Mouse (Mus musculus) limb, embryonic 10.5 days (tissue): ENCODE results near the gene Zfp94. TPM values are rescaled to one million over a fixed set of nuclear protein-coding genes. Genes with fewer than 3 reads are reported as not detected.

ENCODE experiments used
- DNase-seq: peaks from one replicate; pipeline ENCODE4 v3.0.0-alpha.2; 2017; ENCODE audit warnings: low spot score
- H3K27ac ChIP-seq: fragments of 300-500 bp; sonication (generic); 2 replicates; pipeline ENCODE4 v1.5.1; 2016; ENCODE audit warnings: mild to moderate bottlenecking
- H3K27me3 ChIP-seq: fragments of 300-500 bp; sonication (generic); 2 replicates; pipeline ENCODE4 v1.6.1; 2016; ENCODE audit warnings: low read depth, mild to moderate bottlenecking; ENCODE audit not compliant: poor library complexity, severe bottlenecking
- H3K36me3 ChIP-seq: fragments of 300-500 bp; sonication (generic); 2 replicates; pipeline ENCODE4 v1.6.1; 2016; ENCODE audit warnings: mild to moderate bottlenecking, moderate library complexity
- H3K4me1 ChIP-seq: fragments of 300-500 bp; sonication (generic); 2 replicates; pipeline ENCODE4 v1.6.1; 2016
- H3K4me3 ChIP-seq: fragments of 300-500 bp; sonication (generic); 2 replicates; pipeline ENCODE4 v1.5.1; 2016; ENCODE audit warnings: mild to moderate bottlenecking, moderate library complexity
- H3K9me3 ChIP-seq: fragments of 300-500 bp; sonication (generic); replicated peaks from 2 replicates; pipeline ENCODE4 v1.6.1; 2016; ENCODE audit warnings: mild to moderate bottlenecking
- WGBS: fragments of 180-500 bp; shearing (Covaris S2); methylation state at CpG from one replicate; pipeline ENCODE4 v1.1.7; 2016; 5-methylcytosine and 5-hydroxymethylcytosine counted together
- polyA plus RNA-seq: library from polyadenylated mRNA; unstranded; fragments of >200 nt; fragmentation: Nextera tagmentation; extraction: Ambion mirVana; gene quantifications from 2 replicates; pipeline ENCODE4 v1.2.1, GENCODE M21; 2016

The Zfp94 gene
- polyA plus RNA-seq, 1 experiment from 2014 or later: 15.9 TPM

- Histone ChIP-seq H3K27ac (peak overlapping the region; percentile 96), H3K36me3 (peaks cover 60% of the 10 kb centered on the region), H3K27me3 (no peaks in the 10 kb centered on the region), H3K4me1 (peaks cover 19% of the 10 kb centered on the region), H3K9me3 (no peaks in the 10 kb centered on the region), H3K4me3 (peak overlapping the region; percentile 78)
- peak; percentile 46 for DNase-seq
- WGBS: under 1% methylated on average over 18 of the region's 18 CpGs
Measured at GRCm38 (mm10) chr7:24299823-24300481, 16.5 kb downstream of the Zfp94 start.

- H3K9me3 ChIP-seq: no peaks in the 10 kb centered on the region
- H3K4me3 ChIP-seq: peak overlapping the region; percentile 78
- H3K4me1 ChIP-seq: peaks cover 19% of the 10 kb centered on the region
- peaks cover 64% of the 10 kb centered on the region for H3K36me3 ChIP-seq
- H3K27me3 ChIP-seq: no peaks in the 10 kb centered on the region
- peak; percentile 84 for DNase-seq
- under 1% methylated on average over 47 of the region's 47 CpGs for WGBS
- peak overlapping the region; percentile 96 for H3K27ac ChIP-seq
Measured at GRCm38 (mm10) chr7:24298973-24299708, 17.3 kb downstream of the Zfp94 start.

DNA sequence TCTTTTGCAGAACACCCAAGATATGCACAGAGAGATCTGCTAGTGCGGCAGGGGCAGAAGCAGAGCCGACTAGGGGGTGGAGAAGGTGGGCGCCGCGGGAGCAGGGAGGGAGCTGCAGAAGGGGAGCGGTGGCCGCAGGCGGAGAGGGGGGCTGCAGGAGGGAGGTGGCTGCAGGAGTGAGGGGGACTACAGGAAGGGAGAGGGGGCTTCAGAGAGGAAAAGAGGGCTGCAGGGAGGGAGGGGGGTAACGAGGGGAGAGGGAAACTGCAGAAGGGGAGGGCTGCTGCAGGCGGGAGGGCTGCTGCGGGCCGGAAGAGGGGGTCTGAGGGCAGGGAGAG is 17.9 kb downstream of the Zfp94 start:
- Histone ChIP-seq H3K4me1 (peaks cover 19% of the 10 kb centered on the region), H3K9me3 (no peaks in the 10 kb centered on the region), H3K4me3 (peak overlapping the region; percentile 78), H3K36me3 (peaks cover 65% of the 10 kb centered on the region), H3K27ac (peak overlapping the region; percentile 96), H3K27me3 (no peaks in the 10 kb centered on the region)
- 0% methylated on average over 12 of the region's 12 CpGs for WGBS
- no peak for DNase-seq

GRCm38 (mm10) chr7:24297361-24298095 is 18.9 kb downstream of the Zfp94 start:
- no peak for DNase-seq
- H3K4me3 ChIP-seq: peak overlapping the region; percentile 78; the same call in 1 of the 2 replicates
- peaks cover 65% of the 10 kb centered on the region for H3K36me3 ChIP-seq
- H3K27me3 ChIP-seq: no peaks in the 10 kb centered on the region
- no peaks in the 10 kb centered on the region for H3K9me3 ChIP-seq
- 93% methylated on average over 15 of the region's 15 CpGs for WGBS
- H3K4me1 ChIP-seq: peaks cover 19% of the 10 kb centered on the region
- no peak overlapping the region for H3K27ac ChIP-seq

DNA sequence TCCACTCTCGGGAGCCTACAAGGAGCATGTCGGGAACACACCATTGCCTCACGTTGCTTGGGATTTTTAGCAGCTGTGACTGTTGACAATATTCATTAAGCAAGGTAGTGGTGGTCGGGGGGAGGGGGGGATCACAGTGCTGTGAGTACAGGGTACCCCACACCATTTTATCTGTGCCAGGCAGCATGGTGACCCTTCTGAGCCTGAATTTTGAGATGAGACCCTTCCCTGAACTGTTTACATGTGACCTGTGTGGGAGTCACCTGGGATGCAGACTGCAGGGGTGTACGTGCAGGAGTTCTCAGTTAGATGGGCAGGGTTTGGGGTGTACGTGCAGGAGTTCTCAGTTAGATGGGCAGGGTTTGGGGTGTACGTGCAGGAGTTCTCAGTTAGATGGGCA is 20.1 kb downstream of the Zfp94 start:
- peaks cover 19% of the 10 kb centered on the region for H3K4me1 ChIP-seq
- H3K9me3 ChIP-seq: no peaks in the 10 kb centered on the region
- DNase-seq: no peak
- peaks cover 65% of the 10 kb centered on the region for H3K36me3 ChIP-seq
- H3K27ac ChIP-seq: no peak overlapping the region
- no peaks in the 10 kb centered on the region for H3K27me3 ChIP-seq
- WGBS: 92% methylated on average over 7 of the region's 7 CpGs
- no peak overlapping the region for H3K4me3 ChIP-seq

- H3K27me3 ChIP-seq: no peaks in the 10 kb centered on the region
- H3K4me1 ChIP-seq: peaks cover 13% of the 10 kb centered on the region
- H3K27ac ChIP-seq: no peak overlapping the region
- no peak overlapping the region for H3K4me3 ChIP-seq
- H3K9me3 ChIP-seq: no peaks in the 10 kb centered on the region
- no peak for DNase-seq
- 98% methylated on average over 7 of the region's 7 CpGs for WGBS
- H3K36me3 ChIP-seq: peaks cover 74% of the 10 kb centered on the region
Measured at GRCm38 (mm10) chr7:24295376-24295775, 21.1 kb downstream of the Zfp94 start.

DNA sequence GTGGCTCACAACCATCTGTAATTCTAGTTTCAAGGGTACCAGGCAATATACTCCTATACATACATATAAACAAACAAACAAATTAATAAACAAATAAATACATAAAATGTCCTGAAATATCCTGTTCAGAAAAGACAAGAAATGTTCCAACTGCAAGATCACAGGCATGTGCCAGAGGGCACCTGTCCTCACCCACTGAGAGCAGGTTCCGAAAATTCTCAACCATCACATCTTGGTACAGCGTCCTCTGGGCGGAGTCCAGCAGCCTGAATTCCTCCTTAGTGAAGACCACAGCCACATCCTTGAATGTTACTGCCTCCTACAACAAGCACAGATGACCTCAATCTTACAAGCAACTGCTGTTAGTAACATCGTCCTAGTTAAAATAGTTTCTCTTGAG is 21.7 kb downstream of the Zfp94 start:
- no peak overlapping the region for H3K27ac ChIP-seq
- peaks cover 8% of the 10 kb centered on the region for H3K4me1 ChIP-seq
- DNase-seq: no peak
- H3K9me3 ChIP-seq: no peaks in the 10 kb centered on the region
- H3K27me3 ChIP-seq: no peaks in the 10 kb centered on the region
- 94% methylated on average over 4 of the region's 4 CpGs for WGBS
- H3K4me3 ChIP-seq: no peak overlapping the region
- peaks cover 81% of the 10 kb centered on the region for H3K36me3 ChIP-seq

DNA sequence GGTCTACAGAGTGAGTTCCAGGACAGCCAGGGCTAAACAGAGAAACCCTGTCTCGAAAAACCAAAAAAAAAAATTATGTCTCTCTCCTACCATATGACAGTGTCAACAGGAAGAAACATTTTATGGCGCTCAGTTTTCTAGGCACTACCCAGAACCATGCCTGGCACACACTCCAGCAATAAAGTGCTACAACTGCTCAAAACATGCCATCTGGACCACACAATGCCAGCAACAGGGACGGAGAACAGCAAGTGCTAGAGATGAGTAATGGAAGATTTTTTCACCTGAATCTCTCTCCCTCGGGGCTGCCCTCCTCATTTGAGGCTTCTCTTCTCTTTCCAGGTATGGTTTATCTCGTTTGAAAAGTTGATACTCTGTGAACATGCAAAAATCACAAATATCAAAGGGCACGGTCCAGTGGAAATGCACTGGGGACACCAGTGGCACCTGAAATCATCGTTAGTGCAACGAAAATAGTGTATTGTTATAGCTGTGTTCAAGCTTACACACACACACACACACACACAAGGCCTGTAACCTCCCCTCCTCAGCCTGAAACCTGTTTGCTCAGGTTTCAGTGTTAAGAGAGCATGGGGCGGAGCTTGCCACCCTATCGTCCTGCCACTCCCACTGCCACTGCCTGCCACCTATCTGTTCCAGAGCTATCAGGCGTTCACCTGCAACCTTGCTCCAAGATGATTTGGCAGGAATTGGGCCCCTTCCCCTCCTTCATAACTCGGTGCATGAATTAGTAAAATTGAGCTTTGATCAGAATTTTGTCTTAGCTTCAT is 23.2 kb downstream of the Zfp94 start:
- H3K4me3 ChIP-seq: no peak overlapping the region
- H3K9me3 ChIP-seq: no peaks in the 10 kb centered on the region
- peaks cover 96% of the 10 kb centered on the region for H3K36me3 ChIP-seq
- H3K27ac ChIP-seq: no peak overlapping the region
- no peak for DNase-seq
- WGBS: 86% methylated on average over 12 of the region's 12 CpGs
- peaks cover 6% of the 10 kb centered on the region for H3K4me1 ChIP-seq
- H3K27me3 ChIP-seq: no peaks in the 10 kb centered on the region

DNA sequence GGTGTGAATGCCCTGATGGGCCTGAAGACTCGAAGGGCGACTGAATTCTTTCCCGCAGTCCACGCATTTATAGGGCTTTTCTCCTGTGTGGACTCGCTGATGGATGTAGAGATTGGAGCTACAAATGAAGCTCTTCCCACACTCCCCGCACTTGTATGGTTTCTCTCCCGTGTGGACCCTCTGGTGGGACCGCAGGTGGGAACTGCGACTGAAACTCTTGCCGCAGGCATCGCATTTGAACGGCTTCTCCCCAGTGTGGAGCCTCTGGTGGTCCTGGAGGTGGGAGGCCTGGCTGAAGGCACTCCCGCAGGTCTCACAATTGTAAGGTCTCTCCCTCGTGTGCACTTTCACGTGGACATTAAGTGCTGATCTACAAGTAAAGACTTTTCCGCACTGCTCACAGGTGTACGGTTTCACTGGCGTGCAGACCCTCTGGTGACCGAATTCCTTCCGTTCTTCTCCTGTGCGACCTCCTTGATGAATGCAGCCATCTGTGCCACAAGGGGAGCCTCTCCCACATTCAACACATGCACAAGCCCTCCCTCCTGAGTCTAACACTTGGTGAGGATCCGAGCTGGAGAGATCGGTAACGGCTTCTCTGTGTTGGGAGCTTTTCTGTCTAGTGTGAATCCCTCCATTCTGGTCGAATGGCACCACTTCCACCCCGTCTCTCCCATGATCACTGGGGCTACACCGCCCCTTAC is 24.9 kb downstream of the Zfp94 start:
- peaks cover 94% of the 10 kb centered on the region for H3K36me3 ChIP-seq
- no peaks in the 10 kb centered on the region for H3K27me3 ChIP-seq
- no peaks in the 10 kb centered on the region for H3K4me1 ChIP-seq
- 88% methylated on average over 27 of the region's 27 CpGs for WGBS
- no peaks in the 10 kb centered on the region for H3K9me3 ChIP-seq
- no peak overlapping the region for H3K27ac ChIP-seq
- no peak overlapping the region for H3K4me3 ChIP-seq
- DNase-seq: no peak

GRCm38 (mm10) chr7:24290106-24290693 is 26.3 kb downstream of the Zfp94 start:
- H3K36me3 ChIP-seq: peaks cover 81% of the 10 kb centered on the region
- no peaks in the 10 kb centered on the region for H3K4me1 ChIP-seq
- 93% methylated on average over 4 of the region's 4 CpGs for WGBS
- H3K9me3 ChIP-seq: no peaks in the 10 kb centered on the region
- H3K4me3 ChIP-seq: no peak overlapping the region
- H3K27me3 ChIP-seq: no peaks in the 10 kb centered on the region
- H3K27ac ChIP-seq: no peak overlapping the region
- DNase-seq: no peak

DNA sequence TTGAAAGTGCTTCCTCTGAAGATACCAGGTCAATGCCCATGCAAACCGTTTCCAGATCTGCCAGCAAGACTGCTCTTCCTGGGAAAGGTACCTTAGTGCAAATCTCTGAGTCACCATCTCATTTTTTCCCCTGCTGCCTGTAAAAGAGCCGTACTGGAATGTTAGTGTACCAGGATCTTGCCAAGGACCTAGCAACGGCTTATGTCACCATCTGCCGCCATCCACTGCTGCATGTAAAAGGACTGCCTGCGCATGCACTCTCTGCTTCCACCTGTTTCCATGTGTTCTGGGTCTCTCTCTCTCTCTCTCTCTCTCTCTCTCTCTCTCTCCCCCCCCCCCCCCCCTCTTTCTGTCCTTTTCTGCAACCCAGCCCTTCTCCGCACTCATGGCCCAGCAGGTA is 28.0 kb downstream of the Zfp94 start:
- no peaks in the 10 kb centered on the region for H3K9me3 ChIP-seq
- H3K27ac ChIP-seq: no peak overlapping the region
- H3K27me3 ChIP-seq: no peaks in the 10 kb centered on the region
- WGBS: 93% methylated on average over 6 of the region's 6 CpGs
- H3K36me3 ChIP-seq: peaks cover 64% of the 10 kb centered on the region
- H3K4me3 ChIP-seq: no peak overlapping the region
- no peaks in the 10 kb centered on the region for H3K4me1 ChIP-seq
- DNase-seq: no peak

GRCm38 (mm10) chr7:24287670-24288069 is 28.8 kb downstream of the Zfp94 start:
- H3K4me3 ChIP-seq: no peak overlapping the region
- no peak overlapping the region for H3K27ac ChIP-seq
- 88% methylated on average over 5 of the region's 5 CpGs for WGBS
- no peaks in the 10 kb centered on the region for H3K4me1 ChIP-seq
- DNase-seq: no peak
- H3K27me3 ChIP-seq: no peaks in the 10 kb centered on the region
- H3K36me3 ChIP-seq: peaks cover 56% of the 10 kb centered on the region
- no peaks in the 10 kb centered on the region for H3K9me3 ChIP-seq
